Mouse (Mus musculus): Measurements from ENCODE around the gene Kif3a. TPM values are rescaled to one million over a fixed set of nuclear protein-coding genes. Genes with fewer than 3 reads are reported as not detected.

Gene Kif3a
- polyA plus RNA-seq, 2 experiments: 38.3 to 63.7 TPM

- no peak for DNase-seq (ENCODE audit: low spot score)
- no peaks in the 10 kb centered on the region for H3K9me3 ChIP-seq (ENCODE audit: control insufficient read depth, low read length)
- H3K9ac ChIP-seq (ENCODE audit: low read depth, low read length, severe bottlenecking): no peak overlapping the region
- no peaks in the 10 kb centered on the region for H3K4me1 ChIP-seq (ENCODE audit: control insufficient read depth, insufficient read depth, low read length)
- no peak overlapping the region for H3K4me2 ChIP-seq (replicated peaks; ENCODE audit: low read depth, low read length, severe bottlenecking)
- no peak overlapping the region for H3K27ac ChIP-seq (replicated peaks; ENCODE audit: low read depth, low read length)
- ATAC-seq (ENCODE audit: low FRiP score, low read depth): no peak
- H3K4me3 ChIP-seq (replicated peaks; ENCODE audit: low read length): no peak overlapping the region
- H3K36me3 ChIP-seq (ENCODE audit: control insufficient read depth, insufficient read depth, low read length): no peaks in the 10 kb centered on the region
- WGBS: 71% methylated on average over 17 of the region's 17 CpGs
- TF ChIP-seq POLR2A (IDR thresholded peaks at IDR 0.05; ENCODE audit: borderline replicate concordance, extremely low read depth, insufficient read depth, insufficient read length): no peak
- H3K27me3 ChIP-seq (ENCODE audit: control insufficient read depth, insufficient read depth, low read length): no peaks in the 10 kb centered on the region
Observed at GRCm38 (mm10) chr11:53626802-53627373, 59.7 kb downstream of the Kif3a start.

- Histone ChIP-seq H3K4me3 (replicated peaks; ENCODE audit: low read length) (no peak overlapping the region), H3K36me3 (ENCODE audit: control insufficient read depth, insufficient read depth, low read length) (no peaks in the 10 kb centered on the region), H3K4me2 (replicated peaks; ENCODE audit: low read depth, low read length, severe bottlenecking) (no peak overlapping the region), H3K27me3 (ENCODE audit: control insufficient read depth, insufficient read depth, low read length) (no peaks in the 10 kb centered on the region), H3K27ac (replicated peaks; ENCODE audit: low read depth, low read length) (no peak overlapping the region), H3K9me3 (ENCODE audit: control insufficient read depth, low read length) (no peaks in the 10 kb centered on the region), H3K9ac (ENCODE audit: low read depth, low read length, severe bottlenecking) (0 out of 2 replicates have a peak overlapping the region, but pooled peaks have one; percentile 16), H3K4me1 (ENCODE audit: control insufficient read depth, insufficient read depth, low read length) (no peaks in the 10 kb centered on the region)
- 21% methylated on average over 1 of the region's 1 CpGs for WGBS
- ATAC-seq (ENCODE audit: low FRiP score, low read depth): peak; percentile 70; the same call in 1 of the 2 replicates
- TF ChIP-seq POLR2A (IDR thresholded peaks at IDR 0.05; ENCODE audit: borderline replicate concordance, extremely low read depth, insufficient read depth, insufficient read length): no peak
- DNase-seq (ENCODE audit: low spot score): peak; percentile 91
Observed at GRCm38 (mm10) chr11:53627859-53628258, 60.7 kb downstream of the Kif3a start.

- ATAC-seq (ENCODE audit: low FRiP score, low read depth) (no peak), DNase-seq (ENCODE audit: low spot score) (no peak)
- Histone ChIP-seq H3K9ac (ENCODE audit: low read depth, low read length, severe bottlenecking) (no peak overlapping the region), H3K4me1 (ENCODE audit: control insufficient read depth, insufficient read depth, low read length) (peaks cover 11% of the 10 kb centered on the region; the same call in 1 of the 2 replicates), H3K27me3 (ENCODE audit: control insufficient read depth, insufficient read depth, low read length) (no peaks in the 10 kb centered on the region), H3K36me3 (ENCODE audit: control insufficient read depth, insufficient read depth, low read length) (no peaks in the 10 kb centered on the region), H3K4me2 (replicated peaks; ENCODE audit: low read depth, low read length, severe bottlenecking) (no peak overlapping the region), H3K27ac (replicated peaks; ENCODE audit: low read depth, low read length) (no peak overlapping the region), H3K9me3 (ENCODE audit: control insufficient read depth, low read length) (no peaks in the 10 kb centered on the region), H3K4me3 (replicated peaks; ENCODE audit: low read length) (no peak overlapping the region)
- WGBS: 73% methylated on average over 14 of the region's 14 CpGs
- no peak for TF ChIP-seq POLR2A (IDR thresholded peaks at IDR 0.05; ENCODE audit: borderline replicate concordance, extremely low read depth, insufficient read depth, insufficient read length)
Observed at GRCm38 (mm10) chr11:53632122-53632733, 65.0 kb downstream of the Kif3a start.

- no peak overlapping the region for H3K9ac ChIP-seq (ENCODE audit: low read depth, low read length, severe bottlenecking)
- no peaks in the 10 kb centered on the region for H3K36me3 ChIP-seq (ENCODE audit: control insufficient read depth, insufficient read depth, low read length)
- no peaks in the 10 kb centered on the region for H3K9me3 ChIP-seq (ENCODE audit: control insufficient read depth, low read length)
- no peak overlapping the region for H3K27ac ChIP-seq (replicated peaks; ENCODE audit: low read depth, low read length)
- no peak overlapping the region for H3K4me2 ChIP-seq (replicated peaks; ENCODE audit: low read depth, low read length, severe bottlenecking)
- no peaks in the 10 kb centered on the region for H3K27me3 ChIP-seq (ENCODE audit: control insufficient read depth, insufficient read depth, low read length)
- no peak for TF ChIP-seq POLR2A (IDR thresholded peaks at IDR 0.05; ENCODE audit: borderline replicate concordance, extremely low read depth, insufficient read depth, insufficient read length)
- peaks cover 11% of the 10 kb centered on the region; the same call in 1 of the 2 replicates for H3K4me1 ChIP-seq (ENCODE audit: control insufficient read depth, insufficient read depth, low read length)
- no peak overlapping the region for H3K4me3 ChIP-seq (replicated peaks; ENCODE audit: low read length)
- no peak for DNase-seq (ENCODE audit: low spot score)
- ATAC-seq (ENCODE audit: low FRiP score, low read depth): no peak
- 90% methylated on average over 7 of the region's 7 CpGs for WGBS
Observed at GRCm38 (mm10) chr11:53633644-53634043, 66.5 kb downstream of the Kif3a start.

GRCm38 (mm10) chr11:53634556-53634955 is 67.4 kb downstream of the Kif3a start, which contains the start of gene Il13:
TSS of gene Il13 (minus strand) at chr11:53634702.
- no peak for TF ChIP-seq POLR2A (IDR thresholded peaks at IDR 0.05; ENCODE audit: borderline replicate concordance, extremely low read depth, insufficient read depth, insufficient read length)

More at GRCm38 (mm10) chr11:53634556-53634955, 67.4 kb downstream of the Kif3a start, which contains the start of gene Il13:
- ATAC-seq (ENCODE audit: low FRiP score, low read depth) (no peak), DNase-seq (ENCODE audit: low spot score) (no peak)
- Histone ChIP-seq H3K27ac (replicated peaks; ENCODE audit: low read depth, low read length) (no peak within 1 kb of the TSS), H3K4me3 (replicated peaks; ENCODE audit: low read length) (no peak within 1 kb of the TSS), H3K9me3 (ENCODE audit: control insufficient read depth, low read length) (no peaks in the 10 kb centered on the region), H3K9ac (ENCODE audit: low read depth, low read length, severe bottlenecking) (no peak within 1 kb of the TSS), H3K4me2 (replicated peaks; ENCODE audit: low read depth, low read length, severe bottlenecking) (no peak within 1 kb of the TSS), H3K36me3 (ENCODE audit: control insufficient read depth, insufficient read depth, low read length) (no peaks in the 10 kb centered on the region), H3K4me1 (ENCODE audit: control insufficient read depth, insufficient read depth, low read length) (peaks cover 11% of the 10 kb centered on the region; the same call in 1 of the 2 replicates), H3K27me3 (ENCODE audit: control insufficient read depth, insufficient read depth, low read length) (no peaks in the 10 kb centered on the region)
- WGBS: 90% methylated on average over 8 of the region's 8 CpGs
